ENCODE assay signal across 17 mouse cellular contexts in the genomic region with DNA sequence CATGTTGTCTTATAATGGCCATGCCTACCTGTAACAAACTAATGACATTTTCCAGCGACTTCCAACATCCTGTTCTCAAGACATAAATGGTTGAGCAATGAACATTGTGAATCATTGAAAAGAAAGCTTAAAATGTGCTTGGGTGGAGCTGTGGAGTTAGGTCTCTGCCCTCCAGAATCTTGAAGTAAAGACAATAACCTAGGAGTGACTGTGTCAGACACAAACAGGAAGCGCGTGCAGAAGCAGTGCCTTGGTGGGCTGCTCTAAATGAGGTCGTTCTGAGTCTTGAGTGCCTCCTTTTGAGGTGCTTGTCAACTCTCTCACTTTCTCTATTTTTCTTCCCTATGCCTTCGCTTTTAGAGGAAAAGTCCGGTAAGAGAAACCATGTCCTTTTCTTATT.
"Had no signal": no experiment of that assay in that cellular context is flagged by ENCODE, and none has a peak within 500 bp of the region (broad histone marks: within the 10 kb centered on the region; RNA-seq: fewer than 3 reads in every experiment).

No protein-coding gene starts in this region.

- H3K27me3 ChIP-seq: liver, embryonic 13.5 days; midbrain, embryonic 12.5 days; midbrain, embryonic 15.5 days; neural tube, embryonic 12.5 days; neural tube, embryonic 15.5 days had no signal

- H3K36me3 ChIP-seq: liver, embryonic 13.5 days had no signal

- H3K27ac ChIP-seq: kidney, postnatal 0 days; left cerebral cortex, adult 2 months; liver, embryonic 13.5 days; macrophage; midbrain, embryonic 12.5 days; midbrain, embryonic 15.5 days; neural tube, embryonic 12.5 days; neural tube, embryonic 15.5 days; stomach, postnatal 0 days had no signal

- DNase-seq: kidney, adult 18-20 months; kidney, adult 9 months; kidney, postnatal 25 days; layer of hippocampus, postnatal 36 days; liver, embryonic 13.5 days; lung, adult 2 months; right cerebral cortex, adult 18-20 months; right cerebral cortex, postnatal 14 days; right cerebral cortex, postnatal 4 days had no signal

- H3K4me1 ChIP-seq: liver, embryonic 13.5 days; midbrain, embryonic 12.5 days; midbrain, embryonic 15.5 days; neural tube, embryonic 12.5 days; neural tube, embryonic 15.5 days had no signal

- H3K4me3 ChIP-seq: left cerebral cortex, adult 2 months; liver, embryonic 13.5 days; midbrain, embryonic 12.5 days; midbrain, embryonic 15.5 days; neural tube, embryonic 12.5 days; neural tube, embryonic 15.5 days had no signal
